Mouse (Mus musculus) ES-E14 (cell line): ENCODE results near the gene Tiam1. TPM values are rescaled to one million over a fixed set of nuclear protein-coding genes. Genes with fewer than 3 reads are reported as not detected.

Experiments
- DNase-seq: peaks from one replicate; pipeline ENCODE4 v3.0.0-alpha.2; 2013; ENCODE audit warnings: low read depth, low spot score
- H3K27ac ChIP-seq: 2 replicates; pipeline ENCODE4 v1.5.1; 2012; ENCODE audit warnings: low read depth, mild to moderate bottlenecking, low read length, moderate library complexity, mixed read lengths; ENCODE audit not compliant: poor library complexity, insufficient read depth, severe bottlenecking
- H3K36me3 ChIP-seq: 2 replicates; pipeline ENCODE4 v1.6.1; 2012; ENCODE audit warnings: mild to moderate bottlenecking, low read length, moderate library complexity, mixed read lengths; ENCODE audit not compliant: control insufficient read depth, poor library complexity, insufficient read depth, severe bottlenecking
- H3K4me1 ChIP-seq, 2 experiments: fragments of 150-350 bp in 1 of 2; sonication (generic) in 1 of 2; 2 replicates each; pipeline ENCODE4 v1.6.1; 2012; ENCODE audit warnings: low read length in 2 of 2, mild to moderate bottlenecking in 1 of 2, mixed read lengths in 1 of 2; ENCODE audit not compliant: control insufficient read depth in 2 of 2, insufficient read depth in 2 of 2, poor library complexity in 1 of 2
- H3K4me3 ChIP-seq, 2 experiments: fragments of 150-350 bp in 1 of 2; sonication (generic) in 1 of 2; 2 replicates each; pipeline ENCODE4 v1.5.1; 2012; ENCODE audit warnings: low read length in 2 of 2, low read depth in 1 of 2, mild to moderate bottlenecking in 1 of 2, mixed read lengths in 1 of 2; ENCODE audit not compliant: insufficient read depth in 1 of 2, poor library complexity in 1 of 2, severe bottlenecking in 1 of 2
- H3K9ac ChIP-seq: 2 replicates; pipeline ENCODE4 v1.6.1; 2012; ENCODE audit warnings: low read depth, mild to moderate bottlenecking, low read length, mixed read lengths; ENCODE audit not compliant: poor library complexity, insufficient read depth, severe bottlenecking
- H3K9me3 ChIP-seq: fragments of 150-350 bp; sonication (generic); 2 replicates; pipeline ENCODE4 v1.6.1; 2012; ENCODE audit warnings: low read depth, mild to moderate bottlenecking, low read length; ENCODE audit not compliant: control insufficient read depth, insufficient read depth
- CHD2 ChIP-seq: IDR thresholded peaks from 2 replicates; pipeline ENCODE4 v1.6.1; 2014; ENCODE audit warnings: mild to moderate bottlenecking, low read depth, low read length, inconsistent platforms
- HCFC1 ChIP-seq: IDR thresholded peaks from 2 replicates; pipeline ENCODE4 v1.6.1; 2012; ENCODE audit warnings: low read length, inconsistent platforms, borderline replicate concordance; ENCODE audit not compliant: insufficient read depth
- MAFK ChIP-seq: IDR thresholded peaks from 2 replicates; pipeline ENCODE4 v1.6.1; 2014; ENCODE audit warnings: mild to moderate bottlenecking, low read depth, low read length, inconsistent platforms; ENCODE audit not compliant: insufficient read depth
- ZC3H11A ChIP-seq: IDR thresholded peaks from 2 replicates; pipeline ENCODE4 v1.6.1; 2012; ENCODE audit warnings: low read depth, mild to moderate bottlenecking, inconsistent platforms, low read length, borderline replicate concordance
- ZNF384 ChIP-seq: IDR thresholded peaks from 2 replicates; pipeline ENCODE4 v1.6.1; 2012; ENCODE audit warnings: low read depth, low read length, inconsistent platforms
- in situ Hi-C, 2 experiments: fragments of 600-800 bp; cut with MboI; formaldehyde crosslinking; loops; one replicate each; pipeline ENCODE4 v1.15.1; 2025; ENCODE audit warnings: low sequenced_read_pairs in 2 of 2, inconsistent platforms in 1 of 2; ENCODE audit not compliant: unreplicated experiment in 2 of 2
- total RNA-seq: library from RNA; depleted of rRNA; stranded (reverse); fragments of 300-350 nt; gene quantifications from 2 replicates; pipeline ENCODE4 v1.2.3, GENCODE M21; 2012

Gene Tiam1
- total RNA-seq, 1 experiment, result 15.7 TPM

DNA sequence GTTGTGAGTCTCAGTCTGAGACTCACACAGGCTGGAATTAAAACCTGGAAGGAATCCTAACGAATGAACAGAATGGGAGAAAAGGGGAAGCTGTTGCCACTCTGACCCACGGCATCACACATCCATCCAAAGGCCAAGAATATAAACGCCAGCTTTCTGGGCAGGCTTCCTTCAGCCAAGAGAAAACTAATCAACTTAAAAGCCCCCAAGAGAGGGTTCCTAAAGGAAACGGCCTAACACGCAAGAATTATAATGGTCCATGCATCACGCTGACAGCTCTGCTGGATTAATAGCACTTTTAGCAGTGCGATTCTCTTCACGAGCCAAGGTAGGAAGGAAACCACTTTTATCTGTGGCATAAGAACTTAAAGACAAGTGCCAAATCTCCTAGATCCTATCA lies 242.9 kb downstream of the Tiam1 start:
- Histone ChIP-seq H3K27ac (no peak overlapping the region), H3K4me1 (peaks cover 7 to 12% of the 10 kb centered on the region in 2 experiments), H3K9me3 (no peaks in the 10 kb centered on the region), H3K4me3 (no peak overlapping the region), H3K36me3 (no peaks in the 10 kb centered on the region), H3K9ac (no peak overlapping the region)
- no peak for DNase-seq
- in situ Hi-C loops, result no loop called here
- TF ChIP-seq ZC3H11A, result no peak
- TF ChIP-seq HCFC1, result no peak
- TF ChIP-seq MAFK, result no peak
- no peak for TF ChIP-seq CHD2
- TF ChIP-seq ZNF384, result no peak

DNA sequence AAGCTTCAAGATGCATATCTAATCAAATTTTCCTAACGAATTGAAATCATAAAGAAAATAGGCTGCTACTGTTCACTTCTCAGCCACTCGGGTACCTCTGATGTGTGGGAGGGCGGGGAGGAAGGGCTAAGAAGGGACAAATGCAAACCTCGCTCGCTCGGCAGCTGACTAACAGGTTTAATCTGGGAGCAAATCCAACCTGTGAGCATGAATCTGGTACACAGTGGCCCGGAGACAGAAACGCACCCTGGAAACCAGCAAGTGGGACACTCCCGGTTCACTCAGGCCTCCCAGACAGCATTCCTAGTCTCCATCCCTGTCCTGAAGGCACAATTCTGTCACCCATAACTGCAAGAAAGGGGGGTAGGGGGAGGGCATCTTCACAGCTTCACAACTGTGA lies 244.4 kb downstream of the Tiam1 start:
- TF ChIP-seq CHD2 (no peak), ZNF384 (no peak), ZC3H11A (no peak), MAFK (no peak), HCFC1 (no peak)
- H3K9ac ChIP-seq, result no peak overlapping the region
- H3K27ac ChIP-seq, result no peak overlapping the region
- H3K9me3 ChIP-seq, result no peaks in the 10 kb centered on the region
- H3K36me3 ChIP-seq, result no peaks in the 10 kb centered on the region; the same call in 1 of the 2 replicates
- no peak overlapping the region for H3K4me3 ChIP-seq
- peaks cover 5 to 12% of the 10 kb centered on the region in 2 experiments for H3K4me1 ChIP-seq
- DNase-seq, result no peak
- in situ Hi-C loops, result no loop called here

DNA sequence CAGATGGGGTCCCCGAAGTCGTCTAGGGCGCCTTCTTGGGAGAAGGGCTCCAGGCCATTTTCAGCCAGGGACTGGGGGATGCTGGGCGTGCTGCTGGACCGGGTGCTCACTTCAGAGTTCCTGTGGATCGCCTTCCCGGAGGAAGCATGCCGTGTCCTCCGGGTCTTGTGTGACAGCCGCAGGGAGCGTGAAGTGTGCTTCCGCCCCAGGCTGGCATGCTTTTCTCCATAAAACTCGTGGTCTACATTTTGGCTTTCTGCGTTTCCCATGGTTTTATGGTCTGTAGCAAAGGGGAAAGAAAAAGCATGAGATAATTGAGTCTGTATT lies 245.3 kb downstream of the Tiam1 start:
- Histone ChIP-seq H3K27ac (no peak overlapping the region), H3K4me1 (peaks cover 0 to 12% of the 10 kb centered on the region in 2 experiments; a peak in 3 of 4 replicates), H3K4me3 (peak overlapping the region; percentile 30 to 53; a peak in 3 of 4 replicates), H3K9me3 (no peaks in the 10 kb centered on the region), H3K36me3 (no peaks in the 10 kb centered on the region; the same call in 1 of the 2 replicates), H3K9ac (0 out of 2 replicates have a peak overlapping the region, but pooled peaks have one; percentile 4)
- no peak for DNase-seq
- TF ChIP-seq CHD2, result no peak
- TF ChIP-seq MAFK, result no peak
- no peak for TF ChIP-seq ZNF384
- TF ChIP-seq HCFC1, result no peak
- no peak for TF ChIP-seq ZC3H11A
- in situ Hi-C loops, result no loop called here

DNA sequence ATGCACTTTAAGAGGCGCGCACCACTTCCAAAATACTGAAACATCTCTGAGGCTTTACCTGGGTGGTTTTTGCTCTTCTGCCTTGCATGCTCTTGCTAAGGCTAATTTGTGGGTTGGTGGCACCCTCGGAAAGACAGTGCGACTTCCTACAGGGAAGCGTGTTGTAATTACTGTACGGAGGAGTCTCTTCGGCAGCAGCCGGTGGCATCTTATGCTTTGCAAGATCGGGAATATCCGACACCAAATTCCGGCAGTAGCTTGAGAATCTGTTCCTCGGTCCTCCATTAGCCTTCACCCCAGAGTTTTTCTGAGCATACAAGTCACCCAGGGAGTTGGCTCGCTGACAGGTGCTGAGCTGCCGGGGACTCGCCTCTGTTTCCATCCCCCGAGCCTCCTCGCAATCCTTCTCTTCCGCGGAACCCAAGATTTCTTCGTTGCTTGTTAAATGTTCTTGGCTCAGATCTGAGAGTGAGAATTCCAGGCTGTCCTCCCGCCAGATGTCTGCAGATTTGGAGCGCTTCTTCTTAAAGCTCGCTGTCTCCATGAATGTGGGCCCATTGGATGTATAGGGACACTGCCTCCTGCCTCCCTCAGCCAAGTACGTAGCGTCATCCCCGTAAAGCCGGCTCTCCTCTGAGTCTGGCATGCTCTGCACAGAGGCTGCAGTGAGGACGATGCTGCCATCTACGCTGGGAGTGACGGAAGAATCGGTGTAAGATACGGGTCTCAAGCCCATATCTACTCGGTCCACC lies 245.8 kb downstream of the Tiam1 start:
- DNase-seq, result no peak
- peak overlapping the region; percentile 30 to 53; a peak in 3 of 4 replicates for H3K4me3 ChIP-seq
- H3K36me3 ChIP-seq, result no peaks in the 10 kb centered on the region; the same call in 1 of the 2 replicates
- in situ Hi-C loops, result no loop called here
- peaks cover 0 to 10% of the 10 kb centered on the region in 2 experiments; a peak in 2 of 4 replicates for H3K4me1 ChIP-seq
- 0 out of 2 replicates have a peak overlapping the region, but pooled peaks have one; percentile 4 for H3K9ac ChIP-seq
- TF ChIP-seq ZNF384, result no peak
- no peak for TF ChIP-seq ZC3H11A
- no peak overlapping the region for H3K27ac ChIP-seq
- H3K9me3 ChIP-seq, result no peaks in the 10 kb centered on the region
